ENCODE assay signal across 28 mouse cellular contexts in the genomic region with DNA sequence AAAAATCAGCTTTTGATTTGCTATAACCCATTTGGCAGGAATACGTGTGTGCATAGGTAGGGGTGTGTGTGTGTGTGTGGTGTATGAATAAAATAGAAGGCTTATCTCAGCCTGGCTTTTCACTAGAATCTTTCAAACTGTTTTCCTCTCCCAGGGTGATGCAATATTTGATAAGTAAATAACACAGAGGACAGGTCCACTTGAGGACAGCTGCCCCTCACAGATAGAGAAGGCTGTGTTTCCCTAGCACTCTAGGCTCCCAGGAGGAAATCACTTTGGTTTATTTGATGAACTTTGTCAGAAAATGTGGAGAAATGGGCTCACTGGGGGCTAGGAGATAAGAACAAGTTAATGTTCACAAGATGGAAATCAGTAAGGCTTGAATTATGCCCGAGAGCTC. TPM values are rescaled to one million over a fixed set of nuclear protein-coding genes. Genes with fewer than 3 reads are reported as not detected.
A peak's percentile ranks its signal among the peaks of the same experiment; 100 is the strongest.
DNase-seq lines count a peak whose midpoint lies in the region; ATAC-seq and TF ChIP-seq lines count a peak whose summit lies in the region.
"Had no signal": no experiment of that assay in that cellular context is flagged by ENCODE, and none has a peak within 500 bp of the region (broad histone marks: within the 10 kb centered on the region; RNA-seq: fewer than 3 reads in every experiment).

No protein-coding gene starts in this region.

- H3K4me1 ChIP-seq in liver, embryonic 11.5 days (replicated peaks; ENCODE audit: control insufficient read depth, insufficient read depth, low read length): peaks cover 4% of the 10 kb centered on the region; the same call in 1 of the 2 replicates
- H3K4me1 ChIP-seq in lung, postnatal 0 days (ENCODE audit: insufficient read depth, low read depth, low read length): no peaks in the 10 kb centered on the region
- no peaks in the 10 kb centered on the region for H3K4me1 ChIP-seq in stomach, postnatal 0 days (replicated peaks; ENCODE audit: control insufficient read depth, insufficient read depth)
- H3K4me1 ChIP-seq in midbrain, embryonic 10.5 days: no peaks in the 10 kb centered on the region
- H3K4me1 ChIP-seq: embryonic facial prominence, embryonic 15.5 days; hindbrain, embryonic 10.5 days; midbrain, embryonic 15.5 days had no signal

- no peaks in the 10 kb centered on the region for H3K36me3 ChIP-seq in liver, embryonic 11.5 days (ENCODE audit: control insufficient read depth, insufficient read depth, low read length)
- H3K36me3 ChIP-seq in lung, postnatal 0 days (ENCODE audit: insufficient read depth, low read length): no peaks in the 10 kb centered on the region
- no peaks in the 10 kb centered on the region for H3K36me3 ChIP-seq in stomach, postnatal 0 days (ENCODE audit: control insufficient read depth, insufficient read depth, low read length)
- no peaks in the 10 kb centered on the region for H3K36me3 ChIP-seq in midbrain, embryonic 10.5 days
- H3K36me3 ChIP-seq: embryonic facial prominence, embryonic 15.5 days; heart, embryonic 10.5 days; hindbrain, embryonic 10.5 days; midbrain, embryonic 15.5 days had no signal

- no peaks in the 10 kb centered on the region for H3K27me3 ChIP-seq in liver, embryonic 11.5 days (replicated peaks; ENCODE audit: control insufficient read depth, insufficient read depth, low read length)
- no peaks in the 10 kb centered on the region for H3K27me3 ChIP-seq in lung, postnatal 0 days (replicated peaks; ENCODE audit: insufficient read depth, low read length)
- H3K27me3 ChIP-seq in stomach, postnatal 0 days (ENCODE audit: control insufficient read depth, insufficient read depth, low read length): no peaks in the 10 kb centered on the region
- no peaks in the 10 kb centered on the region for H3K27me3 ChIP-seq in midbrain, embryonic 10.5 days (ENCODE audit: low read depth, poor library complexity, severe bottlenecking)
- H3K27me3 ChIP-seq: CH12.LX; embryonic facial prominence, embryonic 15.5 days; midbrain, embryonic 15.5 days had no signal

- no peak overlapping the region for H3K4me2 ChIP-seq in liver, embryonic 11.5 days
- no peak overlapping the region for H3K4me2 ChIP-seq in lung, postnatal 0 days (replicated peaks; ENCODE audit: low read depth, low read length)
- no peak overlapping the region for H3K4me2 ChIP-seq in stomach, postnatal 0 days (replicated peaks; ENCODE audit: low read depth)
- H3K4me2 ChIP-seq: embryonic facial prominence, embryonic 15.5 days; midbrain, embryonic 15.5 days had no signal

- TF ChIP-seq CTCF in lung, postnatal 0 days (IDR thresholded peaks at IDR 0.05): no peak
- TF ChIP-seq CTCF in stomach, postnatal 0 days (IDR thresholded peaks at IDR 0.05; ENCODE audit: low read depth): no peak

- TF ChIP-seq EP300 in lung, postnatal 0 days (IDR thresholded peaks at IDR 0.05): peak; percentile 77
- TF ChIP-seq EP300 in stomach, postnatal 0 days (optimal IDR thresholded peaks at IDR 0.05): no peak

- peak; percentile 62; the same call in 1 of the 2 replicates for ATAC-seq in liver, embryonic 11.5 days (replicated peaks; ENCODE audit: low FRiP score)
- ATAC-seq in lung, postnatal 0 days: peak; percentile 86
- peak; percentile 77 for ATAC-seq in stomach, postnatal 0 days (ENCODE audit: low FRiP score, low TSS enrichment)
- ATAC-seq: forebrain, postnatal 0 days; hindbrain, postnatal 0 days; midbrain, embryonic 15.5 days had no signal

- DNase-seq in lung, adult 18-20 months: peak; percentile 16 to 36
- DNase-seq in lung, postnatal 14 days: no peak
- no peak for DNase-seq in liver, embryonic 11.5 days (ENCODE audit: low spot score)
- DNase-seq in lung, postnatal 0 days (ENCODE audit: low spot score): peak; percentile 74
- no peak for DNase-seq in stomach, postnatal 0 days (ENCODE audit: low spot score)
- no peak for DNase-seq in midbrain, embryonic 10.5 days (ENCODE audit: low spot score)
- DNase-seq in ovary, adult 18-20 months (ENCODE audit: low spot score): no peak
- DNase-seq in heart, adult 8-10 months (ENCODE audit: low spot score): no peak
- DNase-seq: adrenal gland, postnatal 25 days; cerebellum, adult 18-20 months; cerebellum, postnatal 36 days; forebrain, postnatal 0 days; kidney, adult 9 months; kidney, postnatal 36 days; layer of hippocampus, adult 9-11 months; right cerebral cortex, postnatal 4 days; thymus, postnatal 4 days had no signal

- H3K9ac ChIP-seq in liver, embryonic 11.5 days (ENCODE audit: low read depth, low read length): no peak overlapping the region
- no peak overlapping the region for H3K9ac ChIP-seq in lung, postnatal 0 days (replicated peaks; ENCODE audit: low read depth)
- no peak overlapping the region for H3K9ac ChIP-seq in stomach, postnatal 0 days (ENCODE audit: low read length)
- H3K9ac ChIP-seq: embryonic facial prominence, embryonic 15.5 days; forebrain, postnatal 0 days; midbrain, embryonic 15.5 days had no signal

- WGBS in liver, embryonic 11.5 days: 40% methylated on average over 2 of the region's 2 CpGs
- WGBS in lung, postnatal 0 days: 52% methylated on average over 2 of the region's 2 CpGs
- WGBS in stomach, postnatal 0 days: 44% methylated on average over 2 of the region's 2 CpGs
- 80% methylated on average over 2 of the region's 2 CpGs for WGBS in midbrain, embryonic 10.5 days

- no peak overlapping the region for H3K4me3 ChIP-seq in liver, embryonic 11.5 days (ENCODE audit: low read depth, low read length)
- no peak overlapping the region for H3K4me3 ChIP-seq in lung, postnatal 0 days (ENCODE audit: low read depth, low read length)
- H3K4me3 ChIP-seq in stomach, postnatal 0 days (ENCODE audit: low read depth, low read length): no peak overlapping the region
- no peak overlapping the region for H3K4me3 ChIP-seq in midbrain, embryonic 10.5 days
- H3K4me3 ChIP-seq: embryonic facial prominence, embryonic 15.5 days; heart, embryonic 10.5 days; hindbrain, embryonic 10.5 days; left cerebral cortex, adult 2 months; midbrain, embryonic 15.5 days; myocyte had no signal

- no peak overlapping the region for H3K27ac ChIP-seq in liver, embryonic 11.5 days (ENCODE audit: low read depth, low read length)
- peak overlapping the region; percentile 28; the same call in 1 of the 2 replicates for H3K27ac ChIP-seq in lung, postnatal 0 days (ENCODE audit: low read length)
- H3K27ac ChIP-seq in stomach, postnatal 0 days (replicated peaks): no peak overlapping the region
- no peak overlapping the region for H3K27ac ChIP-seq in midbrain, embryonic 10.5 days (replicated peaks)
- H3K27ac ChIP-seq: embryonic facial prominence, embryonic 15.5 days; heart, embryonic 10.5 days; hindbrain, embryonic 10.5 days; hindbrain, postnatal 0 days; left cerebral cortex, adult 2 months; midbrain, embryonic 15.5 days had no signal

- no peaks in the 10 kb centered on the region for H3K9me3 ChIP-seq in liver, embryonic 11.5 days (ENCODE audit: control insufficient read depth, low read length)
- no peaks in the 10 kb centered on the region for H3K9me3 ChIP-seq in lung, postnatal 0 days (ENCODE audit: low read length)
- no peaks in the 10 kb centered on the region for H3K9me3 ChIP-seq in stomach, postnatal 0 days (ENCODE audit: control insufficient read depth, low read length)
- H3K9me3 ChIP-seq in midbrain, embryonic 10.5 days (replicated peaks): no peaks in the 10 kb centered on the region
- H3K9me3 ChIP-seq: embryonic facial prominence, embryonic 15.5 days; heart, embryonic 10.5 days; hindbrain, embryonic 10.5 days; midbrain, embryonic 15.5 days had no signal

RNA-seq across cellular contexts. Expression of a gene that starts 35.0 kb away (rescaled TPM):
- 11.6 and 13.0 TPM in 2 replicates for polyA plus RNA-seq in liver, embryonic 11.5 days (2014; fragmentation: Nextera tagmentation; extraction: Ambion mirVana)
- polyA plus RNA-seq in lung, postnatal 0 days (2015; fragmentation: Nextera tagmentation; extraction: Ambion mirVana): 8.4 and 9.4 TPM in 2 replicates
- polyA plus RNA-seq in stomach, postnatal 0 days (2015; fragmentation: Nextera tagmentation; extraction: Ambion mirVana): 0.63 and 0.74 TPM in 2 replicates
- polyA plus RNA-seq in midbrain, embryonic 10.5 days (2016; fragmentation: Nextera tagmentation; extraction: Ambion mirVana): 1.5 and 2.4 TPM in 2 replicates
- 1 to 10 TPM; 1.2 to 3.3 (median 2.1) TPM for total RNA-seq in heart, adult 8-10 months (2022)
- total RNA-seq: megakaryocyte, adult 5-6 weeks; MEL; neutrophil, adult 5-6 weeks had no signal

Comparison
In these comparisons a context has a peak if more than half of its experiments do, and no peak if none do; other contexts are left out.
1. DNase-seq: peak in lung, adult 18-20 months (2 of 2) and lung, postnatal 0 days (single experiment); none in lung, postnatal 14 days (single experiment), liver, embryonic 11.5 days (single experiment), stomach, postnatal 0 days (single experiment), midbrain, embryonic 10.5 days (single experiment), ovary, adult 18-20 months (single experiment) and heart, adult 8-10 months (single experiment).
2. Peak in every context shown above with its lines, with median percentiles within 50 percentile points of each other: ATAC-seq.